Mouse (Mus musculus) right cerebral cortex, postnatal 25 days (tissue): ENCODE data around the gene Fam83g.

Experiments used
- DNase-seq: peaks from one replicate; pipeline ENCODE4 v3.0.0; 2022

Gene Fam83g

GRCm38 (mm10) chr11:61652686-61653447, 31.0 kb upstream of the Fam83g start, which contains the start of gene Grap:
Gene Grap, plus strand, starts transcription at chr11:61653265.
- no peak for DNase-seq

- no peak for DNase-seq
Observed at GRCm38 (mm10) chr11:61653568-61653967, 30.3 kb upstream of the Fam83g start.

GRCm38 (mm10) chr11:61654786-61655311, 29.0 kb upstream of the Fam83g start:
- no peak for DNase-seq

- DNase-seq = no peak
Observed at GRCm38 (mm10) chr11:61655649-61656048, 28.2 kb upstream of the Fam83g start.

- DNase-seq = no peak
Observed at GRCm38 (mm10) chr11:61656148-61656850, 27.6 kb upstream of the Fam83g start.

GRCm38 (mm10) chr11:61657432-61657831, 26.5 kb upstream of the Fam83g start:
- DNase-seq = no peak

GRCm38 (mm10) chr11:61658360-61658922, 25.4 kb upstream of the Fam83g start:
- DNase-seq = no peak

- no peak for DNase-seq
Observed at GRCm38 (mm10) chr11:61659011-61659858, 24.7 kb upstream of the Fam83g start.

GRCm38 (mm10) chr11:61660001-61660400, 23.9 kb upstream of the Fam83g start:
- DNase-seq = no peak

GRCm38 (mm10) chr11:61660806-61661392, 23.0 kb upstream of the Fam83g start:
- DNase-seq = no peak

- no peak for DNase-seq
Observed at GRCm38 (mm10) chr11:61662189-61662588, 21.7 kb upstream of the Fam83g start.

GRCm38 (mm10) chr11:61665401-61665800, 18.5 kb upstream of the Fam83g start:
- DNase-seq = no peak

- DNase-seq = no peak
Observed at GRCm38 (mm10) chr11:61665991-61666799, 17.7 kb upstream of the Fam83g start.

GRCm38 (mm10) chr11:61667248-61667647, 16.6 kb upstream of the Fam83g start:
- no peak for DNase-seq

GRCm38 (mm10) chr11:61667782-61668181, 16.1 kb upstream of the Fam83g start:
- DNase-seq = no peak

- DNase-seq = no peak
Observed at GRCm38 (mm10) chr11:61669492-61670490, 14.1 kb upstream of the Fam83g start.

- DNase-seq = no peak
Observed at GRCm38 (mm10) chr11:61671781-61672383, 12.0 kb upstream of the Fam83g start.

GRCm38 (mm10) chr11:61673686-61674085, 10.2 kb upstream of the Fam83g start:
- DNase-seq = no peak

GRCm38 (mm10) chr11:61674151-61674838, 9.6 kb upstream of the Fam83g start:
- DNase-seq = no peak
